ENCODE assay signal across 9 mouse cellular contexts in genomic region chr3:34648833-34649719, GRCm38 (mm10). TPM values are rescaled to one million over a fixed set of nuclear protein-coding genes. Genes with fewer than 3 reads are reported as not detected.
A peak's percentile ranks its signal among the peaks of the same experiment; 100 is the strongest.
DNase-seq lines count a peak whose midpoint lies in the region; ATAC-seq and TF ChIP-seq lines count a peak whose summit lies in the region.
"Had no signal": no experiment of that assay in that cellular context is flagged by ENCODE, and none has a peak within 500 bp of the region (broad histone marks: within the 10 kb centered on the region; RNA-seq: fewer than 3 reads in every experiment).

No protein-coding gene starts in this region.

- peak overlapping the region; percentile 32 for H3K4me3 ChIP-seq in kidney, embryonic 14.5 days (ENCODE audit: low read length)
- H3K4me3 ChIP-seq in kidney, adult 2 months (ENCODE audit: insufficient read depth, low read depth, low read length), result no peak overlapping the region
- peak overlapping the region; percentile 27 for H3K4me3 ChIP-seq in cortical plate, adult 2 months (ENCODE audit: insufficient read depth, low read length)
- peak overlapping the region; percentile 52 for H3K4me3 ChIP-seq in hindbrain, embryonic 16.5 days (ENCODE audit: low read length)
- peak overlapping the region; percentile 51 for H3K4me3 ChIP-seq in midbrain, embryonic 15.5 days

- no peak for DNase-seq in kidney, adult 2 months
- no peak for DNase-seq in ovary, postnatal 14 days (ENCODE audit: low spot score)
- no peak for DNase-seq in spleen, postnatal 14 days (ENCODE audit: low spot score in 2 of 2)
- DNase-seq in layer of hippocampus, adult 18-20 months (ENCODE audit: low spot score in 2 of 2), result no peak

- H3K27me3 ChIP-seq in kidney, embryonic 14.5 days (ENCODE audit: control insufficient read depth, insufficient read depth, low read length), result peaks cover 86% of the 10 kb centered on the region
- peaks cover 17% of the 10 kb centered on the region for H3K27me3 ChIP-seq in kidney, adult 2 months (replicated peaks; ENCODE audit: control insufficient read depth, insufficient read depth, low read length)
- H3K27me3 ChIP-seq in hindbrain, embryonic 16.5 days (replicated peaks; ENCODE audit: control insufficient read depth, insufficient read depth, low read length), result peaks cover 16% of the 10 kb centered on the region
- H3K27me3 ChIP-seq in midbrain, embryonic 15.5 days (replicated peaks), result peaks cover 9% of the 10 kb centered on the region

- WGBS in kidney, embryonic 14.5 days, result under 1% methylated on average over 50 of the region's 50 CpGs
- WGBS in kidney, adult 2 months, result 4% methylated on average over 50 of the region's 50 CpGs
- under 1% methylated on average over 50 of the region's 50 CpGs for WGBS in hindbrain, embryonic 16.5 days
- 1% methylated on average over 50 of the region's 50 CpGs for WGBS in midbrain, embryonic 15.5 days

- no peak overlapping the region for H3K9ac ChIP-seq in kidney, embryonic 14.5 days (ENCODE audit: low read depth, low read length)
- peak overlapping the region; percentile 63 for H3K9ac ChIP-seq in hindbrain, embryonic 16.5 days (ENCODE audit: low read depth, low read length)
- H3K9ac ChIP-seq in midbrain, embryonic 15.5 days, result peak overlapping the region; percentile 22; the same call in 1 of the 2 replicates

- peaks cover 13% of the 10 kb centered on the region; the same call in 1 of the 2 replicates for H3K4me1 ChIP-seq in kidney, embryonic 14.5 days (ENCODE audit: control insufficient read depth, insufficient read depth, low read length)
- no peaks in the 10 kb centered on the region for H3K4me1 ChIP-seq in kidney, adult 2 months (ENCODE audit: control insufficient read depth, insufficient read depth, low read length)
- H3K4me1 ChIP-seq in cortical plate, adult 2 months (ENCODE audit: control insufficient read depth, insufficient read depth, low read length), result peaks cover 2% of the 10 kb centered on the region; the same call in 1 of the 2 replicates
- H3K4me1 ChIP-seq in hindbrain, embryonic 16.5 days (ENCODE audit: control insufficient read depth, insufficient read depth, low read depth, low read length), result peaks cover 10% of the 10 kb centered on the region
- H3K4me1 ChIP-seq in midbrain, embryonic 15.5 days, result peaks cover 37% of the 10 kb centered on the region

- H3K27ac ChIP-seq in kidney, embryonic 14.5 days (ENCODE audit: low read depth, low read length), result no peak overlapping the region
- H3K27ac ChIP-seq in kidney, adult 2 months (ENCODE audit: insufficient read depth, low read depth, low read length), result no peak overlapping the region
- H3K27ac ChIP-seq in cortical plate, adult 2 months (ENCODE audit: insufficient read depth, low read length), result peak overlapping the region; percentile 83
- peak overlapping the region; percentile 68 for H3K27ac ChIP-seq in hindbrain, embryonic 16.5 days (ENCODE audit: low read depth, low read length)
- H3K27ac ChIP-seq in midbrain, embryonic 15.5 days, result peak overlapping the region; percentile 87

- peak overlapping the region; percentile 61 for H3K4me2 ChIP-seq in kidney, embryonic 14.5 days (replicated peaks; ENCODE audit: low read depth, low read length)
- H3K4me2 ChIP-seq in hindbrain, embryonic 16.5 days (ENCODE audit: low read length), result peak overlapping the region; percentile 61
- peak overlapping the region; percentile 70 for H3K4me2 ChIP-seq in midbrain, embryonic 15.5 days

- no peaks in the 10 kb centered on the region for H3K36me3 ChIP-seq in kidney, embryonic 14.5 days (ENCODE audit: control insufficient read depth, insufficient read depth, low read length)
- H3K36me3 ChIP-seq in kidney, adult 2 months (ENCODE audit: control insufficient read depth, insufficient read depth, low read length), result no peaks in the 10 kb centered on the region
- no peaks in the 10 kb centered on the region for H3K36me3 ChIP-seq in hindbrain, embryonic 16.5 days (ENCODE audit: control insufficient read depth, insufficient read depth, low read length)
- no peaks in the 10 kb centered on the region for H3K36me3 ChIP-seq in midbrain, embryonic 15.5 days (replicated peaks)

- TF ChIP-seq CTCF in kidney, adult 2 months (conservative IDR thresholded peaks at IDR 0.05; ENCODE audit: insufficient read depth, insufficient read length, low read depth, low read length), result no peak
- TF ChIP-seq CTCF in cortical plate, adult 2 months (IDR thresholded peaks at IDR 0.05; ENCODE audit: extremely low read depth, insufficient read depth, low read length), result no peak

- TF ChIP-seq POLR2A in kidney, adult 2 months (IDR thresholded peaks at IDR 0.05; ENCODE audit: low read depth, low read length), result no peak
- TF ChIP-seq POLR2A in cortical plate, adult 2 months (IDR thresholded peaks at IDR 0.05; ENCODE audit: extremely low read depth, insufficient read depth, low read length), result no peak

- no peaks in the 10 kb centered on the region for H3K9me3 ChIP-seq in kidney, embryonic 14.5 days (ENCODE audit: control insufficient read depth, low read length)
- H3K9me3 ChIP-seq in hindbrain, embryonic 16.5 days (ENCODE audit: control insufficient read depth, low read length), result no peaks in the 10 kb centered on the region
- H3K9me3 ChIP-seq in midbrain, embryonic 15.5 days, result no peaks in the 10 kb centered on the region

- peak; percentile 41; the same call in 1 of the 2 replicates for ATAC-seq in kidney, embryonic 14.5 days (ENCODE audit: low FRiP score, low TSS enrichment)
- ATAC-seq in hindbrain, embryonic 16.5 days, result peak; percentile 79
- ATAC-seq in midbrain, embryonic 15.5 days (replicated peaks), result peak; percentile 68

RNA-seq across cellular contexts. Expression of gene Sox2, which starts 1.1 kb away (rescaled TPM):
- not detected in 2 replicates for polyA plus RNA-seq in kidney, embryonic 14.5 days (2014; fragmentation: Nextera tagmentation; extraction: Ambion mirVana)
- polyA plus RNA-seq in kidney, adult 2 months (2012; rRNA removed), result 0.03 TPM in 1 of 2 replicates, not detected in the other
- 27.0 and 30.5 TPM in 2 replicates for polyA plus RNA-seq in cortical plate, adult 2 months (2012; rRNA removed)
- polyA plus RNA-seq in hindbrain, embryonic 16.5 days (2015; fragmentation: Nextera tagmentation; extraction: Ambion mirVana), result 8.2 and 8.6 TPM in 2 replicates
- polyA plus RNA-seq in midbrain, embryonic 15.5 days (2015; fragmentation: Nextera tagmentation; extraction: Ambion mirVana), result 20.7 and 23.2 TPM in 2 replicates
- 10 to 100 TPM; 41.6 to 53.0 TPM for total RNA-seq in layer of hippocampus, adult 18-20 months (2021)
- total RNA-seq: hematopoietic stem cell, adult 5-6 weeks had no signal

Comparison
In these comparisons a context has a peak if more than half of its experiments do, and no peak if none do; other contexts are left out.
1. H3K27ac ChIP-seq: peak in cortical plate, adult 2 months (single experiment), hindbrain, embryonic 16.5 days (single experiment) and midbrain, embryonic 15.5 days (single experiment); none in kidney, embryonic 14.5 days (single experiment) and kidney, adult 2 months (single experiment).
2. Peak in every context shown above with its lines, with median percentiles within 50 percentile points of each other: ATAC-seq and H3K4me2 ChIP-seq.